Mouse (Mus musculus) forebrain, embryonic 13.5 days (tissue): ENCODE results near the gene Hsd17b3. TPM values are rescaled to one million over a fixed set of nuclear protein-coding genes. Genes with fewer than 3 reads are reported as not detected.

Experiments
- ATAC-seq: fragments of 200-750 bp; cut with Nextera tagmentation; 2 replicates; pipeline ENCODE4 v1.8.0; 2017
- H3K27ac ChIP-seq: fragments of 300-500 bp; sonication (generic); 2 replicates; pipeline ENCODE4 v1.5.1; 2015; ENCODE audit warnings: inconsistent platforms, mild to moderate bottlenecking, moderate library complexity
- H3K27me3 ChIP-seq: fragments of 300-500 bp; sonication (generic); 2 replicates; pipeline ENCODE4 v1.6.1; 2015; ENCODE audit warnings: mild to moderate bottlenecking, inconsistent platforms
- H3K36me3 ChIP-seq: fragments of 300-500 bp; sonication (generic); 2 replicates; pipeline ENCODE4 v1.6.1; 2015; ENCODE audit warnings: mild to moderate bottlenecking, inconsistent platforms; ENCODE audit not compliant: poor library complexity, severe bottlenecking
- H3K4me1 ChIP-seq: fragments of 300-500 bp; sonication (generic); 2 replicates; pipeline ENCODE4 v1.6.1; 2015; ENCODE audit warnings: inconsistent platforms
- H3K4me2 ChIP-seq: fragments of 300-500 bp; sonication (generic); 2 replicates; pipeline ENCODE4 v1.6.1; 2015; ENCODE audit warnings: inconsistent platforms, mild to moderate bottlenecking, moderate library complexity
- H3K4me3 ChIP-seq: fragments of 300-500 bp; sonication (generic); 2 replicates; pipeline ENCODE4 v1.5.1; 2015; ENCODE audit warnings: mild to moderate bottlenecking, inconsistent platforms
- H3K9ac ChIP-seq: fragments of 300-500 bp; sonication (generic); 2 replicates; pipeline ENCODE4 v1.6.1; 2015; ENCODE audit warnings: mild to moderate bottlenecking, inconsistent platforms
- H3K9me3 ChIP-seq: fragments of 300-500 bp; sonication (generic); replicated peaks from 2 replicates; pipeline ENCODE4 v1.6.1; 2016; ENCODE audit warnings: inconsistent platforms
- WGBS: fragments of 180-500 bp; shearing (Covaris S2); methylation state at CpG from one replicate; pipeline ENCODE4 v1.1.7; 2015; 5-methylcytosine and 5-hydroxymethylcytosine counted together
- polyA plus RNA-seq: library from polyadenylated mRNA; unstranded; fragments of >200 nt; fragmentation: Nextera tagmentation; extraction: Ambion mirVana; gene quantifications from 2 replicates; pipeline ENCODE4 v1.2.1, GENCODE M21; 2015

Hsd17b3 gene
- polyA plus RNA-seq, 1 experiment from 2014 or later = not detected

- no peaks in the 10 kb centered on the region for H3K9me3 ChIP-seq
- WGBS = 19% methylated on average over 13 of the region's 13 CpGs
- H3K9ac ChIP-seq = no peak overlapping the region
- H3K36me3 ChIP-seq = no peaks in the 10 kb centered on the region
- H3K27me3 ChIP-seq = peaks cover 32% of the 10 kb centered on the region
- no peak overlapping the region for H3K4me2 ChIP-seq
- 0 out of 2 replicates have a peak, but pooled peaks cover 4% of the 10 kb centered on the region for H3K4me1 ChIP-seq
- no peak overlapping the region for H3K4me3 ChIP-seq
- ATAC-seq = peak; percentile 86
- H3K27ac ChIP-seq = no peak overlapping the region
Observed at GRCm38 (mm10) chr13:64036079-64037011, 52.7 kb downstream of the Hsd17b3 start.

GRCm38 (mm10) chr13:64035036-64035435 is 54.0 kb downstream of the Hsd17b3 start:
- H3K9ac ChIP-seq = no peak overlapping the region
- H3K27ac ChIP-seq = no peak overlapping the region
- peaks cover 32% of the 10 kb centered on the region for H3K27me3 ChIP-seq
- 0 out of 2 replicates have a peak, but pooled peaks cover 4% of the 10 kb centered on the region for H3K4me1 ChIP-seq
- no peak overlapping the region for H3K4me2 ChIP-seq
- H3K36me3 ChIP-seq = no peaks in the 10 kb centered on the region
- no peak overlapping the region for H3K4me3 ChIP-seq
- WGBS = 22% methylated on average over 8 of the region's 8 CpGs
- no peaks in the 10 kb centered on the region for H3K9me3 ChIP-seq
- no peak for ATAC-seq

- H3K27ac ChIP-seq = no peak overlapping the region
- H3K4me1 ChIP-seq = 0 out of 2 replicates have a peak, but pooled peaks cover 4% of the 10 kb centered on the region
- WGBS = 91% methylated on average over 6 of the region's 6 CpGs
- no peaks in the 10 kb centered on the region for H3K9me3 ChIP-seq
- H3K9ac ChIP-seq = no peak overlapping the region
- ATAC-seq = no peak
- no peak overlapping the region for H3K4me2 ChIP-seq
- no peak overlapping the region for H3K4me3 ChIP-seq
- no peaks in the 10 kb centered on the region for H3K36me3 ChIP-seq
- H3K27me3 ChIP-seq = peaks cover 32% of the 10 kb centered on the region
Observed at GRCm38 (mm10) chr13:64033921-64034320, 55.1 kb downstream of the Hsd17b3 start.

DNA sequence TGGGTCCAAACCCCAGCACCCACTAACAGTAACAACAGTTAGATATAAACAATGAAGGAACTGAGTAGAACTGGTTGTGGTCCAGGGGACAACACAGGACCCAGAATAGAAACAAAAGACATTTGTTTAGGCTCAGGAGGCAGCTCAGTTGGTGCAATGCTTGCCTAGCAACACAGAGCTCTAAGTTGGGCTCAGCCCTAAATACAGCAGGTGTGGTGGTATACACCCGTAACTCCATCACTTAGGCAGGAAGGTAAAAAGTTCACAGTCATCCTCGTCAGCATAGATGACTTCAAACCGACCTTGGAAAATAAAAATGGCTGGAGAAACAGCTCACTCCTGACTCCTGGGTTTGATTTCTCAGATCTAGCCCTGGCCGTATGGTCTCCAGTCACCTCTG is 55.8 kb downstream of the Hsd17b3 start:
- Histone ChIP-seq H3K9me3 (no peaks in the 10 kb centered on the region), H3K4me2 (no peak overlapping the region), H3K9ac (no peak overlapping the region), H3K27ac (no peak overlapping the region), H3K4me1 (0 out of 2 replicates have a peak, but pooled peaks cover 4% of the 10 kb centered on the region), H3K36me3 (no peaks in the 10 kb centered on the region), H3K4me3 (no peak overlapping the region), H3K27me3 (peaks cover 27% of the 10 kb centered on the region)
- WGBS = 86% methylated on average over 4 of the region's 4 CpGs
- ATAC-seq = no peak

GRCm38 (mm10) chr13:64031254-64031653 is 57.8 kb downstream of the Hsd17b3 start:
- H3K36me3 ChIP-seq = no peaks in the 10 kb centered on the region

DNA sequence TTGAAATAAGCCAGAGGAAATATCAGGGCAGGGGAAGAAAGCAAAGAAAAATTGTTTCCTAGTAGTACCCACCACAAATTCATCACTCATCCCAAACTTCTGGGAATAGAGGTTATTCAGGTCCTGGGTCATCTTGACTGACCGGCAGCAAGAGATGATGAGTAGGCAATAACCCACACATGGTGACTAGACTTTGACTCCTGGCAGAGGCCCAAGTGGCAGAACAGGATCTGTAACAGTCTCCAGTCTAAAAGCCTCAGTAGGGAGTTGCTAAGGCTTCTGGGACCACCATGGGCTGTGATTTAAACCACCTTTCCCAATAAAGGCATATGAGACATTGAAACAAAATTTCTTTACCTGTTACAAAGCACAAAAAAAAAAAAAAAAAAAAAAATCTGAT is 58.2 kb downstream of the Hsd17b3 start:
- Histone ChIP-seq H3K27ac (no peak overlapping the region), H3K9ac (no peak overlapping the region), H3K4me1 (0 out of 2 replicates have a peak, but pooled peaks cover 4% of the 10 kb centered on the region), H3K4me2 (no peak overlapping the region), H3K9me3 (no peaks in the 10 kb centered on the region), H3K4me3 (no peak overlapping the region), H3K27me3 (peaks cover 19% of the 10 kb centered on the region), H3K36me3 (no peaks in the 10 kb centered on the region)
- no peak for ATAC-seq
- 90% methylated on average over 1 of the region's 1 CpGs for WGBS

More at GRCm38 (mm10) chr13:64031254-64031653, 57.8 kb downstream of the Hsd17b3 start:
- Histone ChIP-seq H3K4me3 (no peak overlapping the region), H3K9ac (no peak overlapping the region), H3K4me2 (no peak overlapping the region), H3K4me1 (0 out of 2 replicates have a peak, but pooled peaks cover 4% of the 10 kb centered on the region), H3K9me3 (no peaks in the 10 kb centered on the region), H3K27me3 (peaks cover 19% of the 10 kb centered on the region), H3K27ac (no peak overlapping the region)
- WGBS = 83% methylated on average over 4 of the region's 4 CpGs
- no peak for ATAC-seq

DNA sequence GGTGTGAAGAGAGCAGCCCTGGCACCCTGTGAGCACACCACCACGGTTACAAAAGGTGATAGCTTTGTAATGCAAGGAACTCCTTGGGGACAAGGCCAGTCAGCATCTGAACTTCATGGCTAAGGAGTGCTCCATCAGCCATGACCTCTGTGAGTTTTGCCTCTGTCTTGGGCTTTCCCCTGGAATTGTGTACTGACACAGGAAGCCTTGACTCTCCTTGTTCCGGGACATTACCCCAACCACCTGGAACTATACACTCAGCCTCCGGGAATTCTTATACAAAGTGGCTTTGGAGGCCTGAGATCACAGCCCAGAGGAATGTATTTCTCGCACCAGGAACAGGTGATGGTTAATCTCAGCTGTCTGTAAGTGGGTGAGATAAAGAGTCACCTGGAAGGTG is 64.2 kb downstream of the Hsd17b3 start:
- Histone ChIP-seq H3K4me1 (peaks cover 19% of the 10 kb centered on the region), H3K9me3 (no peaks in the 10 kb centered on the region), H3K27ac (no peak overlapping the region), H3K4me3 (no peak overlapping the region), H3K4me2 (no peak overlapping the region), H3K9ac (no peak overlapping the region), H3K36me3 (no peaks in the 10 kb centered on the region), H3K27me3 (0 out of 2 replicates have a peak, but pooled peaks cover 5% of the 10 kb centered on the region)
- ATAC-seq = no peak
- 85% methylated on average over 4 of the region's 4 CpGs for WGBS

DNA sequence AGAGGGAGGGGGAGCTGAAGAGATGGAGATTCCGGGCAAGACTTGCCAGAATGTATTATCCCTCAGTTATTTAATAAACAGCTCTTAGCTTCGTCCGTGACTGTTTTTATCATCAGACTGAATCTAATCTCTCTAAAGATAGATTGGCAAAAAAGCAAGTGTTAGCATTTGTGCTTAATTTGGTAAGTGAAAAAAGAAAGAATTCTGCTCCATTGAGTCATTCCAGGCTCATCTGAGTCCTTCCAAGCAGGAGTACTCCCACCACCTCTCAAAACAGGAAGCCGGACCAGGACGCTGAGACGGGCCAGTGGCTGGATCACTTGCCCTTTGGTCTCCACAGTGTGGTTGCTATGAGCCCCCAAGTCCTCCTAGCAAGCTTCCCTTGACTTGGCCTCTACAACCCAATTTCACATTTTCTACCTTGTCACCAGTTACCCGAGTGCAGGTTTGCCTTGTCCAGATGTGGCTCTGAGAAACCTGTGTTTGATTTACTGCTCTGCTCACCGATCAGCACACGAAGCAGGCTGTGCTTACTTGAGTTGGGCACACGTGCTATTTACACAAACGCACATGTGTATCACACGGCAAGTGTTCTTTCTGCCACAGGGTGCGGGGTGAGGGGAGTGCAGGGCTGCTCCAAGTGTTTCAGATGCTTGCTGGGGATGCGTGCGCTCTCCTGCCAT is 66.1 kb downstream of the Hsd17b3 start:
- Histone ChIP-seq H3K27ac (no peak overlapping the region), H3K9me3 (no peaks in the 10 kb centered on the region), H3K4me1 (peaks cover 23% of the 10 kb centered on the region), H3K9ac (no peak overlapping the region), H3K27me3 (0 out of 2 replicates have a peak, but pooled peaks cover 5% of the 10 kb centered on the region), H3K4me3 (no peak overlapping the region), H3K36me3 (no peaks in the 10 kb centered on the region), H3K4me2 (no peak overlapping the region)
- no peak for ATAC-seq
- WGBS = 88% methylated on average over 15 of the region's 15 CpGs

DNA sequence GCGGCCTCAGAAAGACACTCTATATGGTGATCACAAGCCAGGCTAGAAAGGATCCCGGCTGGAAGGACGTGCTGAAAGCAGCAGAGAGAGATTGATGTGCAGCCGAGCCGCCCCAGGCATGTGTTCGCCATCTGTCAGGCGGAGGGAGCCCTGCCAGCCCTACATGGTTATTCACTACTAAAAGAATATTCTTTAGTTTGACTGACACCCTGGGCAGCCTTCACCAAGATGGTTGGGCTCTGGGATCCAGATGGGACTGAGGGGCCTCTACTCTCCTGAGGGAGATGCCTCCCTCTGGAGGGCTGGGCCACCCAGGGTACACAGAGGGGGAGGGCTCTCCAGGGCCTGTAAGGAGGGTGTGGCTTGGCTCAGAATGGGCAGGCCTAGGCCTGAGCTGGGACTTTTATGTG is 68.1 kb downstream of the Hsd17b3 start:
- H3K4me2 ChIP-seq = no peak overlapping the region
- 41% methylated on average over 7 of the region's 7 CpGs for WGBS
- H3K36me3 ChIP-seq = no peaks in the 10 kb centered on the region
- H3K27ac ChIP-seq = peak overlapping the region; percentile 63
- H3K9ac ChIP-seq = no peak overlapping the region
- H3K4me1 ChIP-seq = peaks cover 23% of the 10 kb centered on the region
- no peak overlapping the region for H3K4me3 ChIP-seq
- no peaks in the 10 kb centered on the region for H3K9me3 ChIP-seq
- 0 out of 2 replicates have a peak, but pooled peaks cover 5% of the 10 kb centered on the region for H3K27me3 ChIP-seq
- ATAC-seq = peak; percentile 97

DNA sequence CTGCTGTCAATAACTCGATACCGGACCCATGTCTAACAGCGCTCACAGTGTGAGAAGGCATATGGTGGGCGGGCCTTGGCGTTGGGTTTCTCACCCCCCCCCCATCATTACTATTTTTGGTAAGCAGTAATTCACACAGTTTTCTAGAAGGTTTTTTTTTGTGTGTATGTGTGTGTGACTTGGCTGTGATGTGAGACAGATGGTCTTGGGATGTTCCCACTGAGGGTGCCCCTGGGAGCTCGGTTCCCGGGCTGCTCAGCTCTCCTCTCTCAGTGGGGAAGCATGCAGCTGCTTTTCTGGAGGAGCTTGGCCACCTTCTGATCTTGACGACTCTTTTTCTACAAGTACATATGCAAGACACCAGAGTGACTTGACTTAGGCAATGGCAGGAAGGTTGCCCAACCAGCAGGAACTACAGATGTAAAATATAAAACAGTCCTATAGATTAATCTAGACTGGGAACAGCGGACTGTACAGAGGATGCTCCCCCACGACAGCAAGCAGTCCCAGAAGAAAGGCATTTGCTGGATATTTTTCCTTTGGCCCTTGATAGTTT is 70.4 kb downstream of the Hsd17b3 start:
- H3K9me3 ChIP-seq = no peaks in the 10 kb centered on the region
- no peak overlapping the region for H3K27ac ChIP-seq
- H3K4me2 ChIP-seq = no peak overlapping the region
- H3K4me1 ChIP-seq = peaks cover 23% of the 10 kb centered on the region
- H3K27me3 ChIP-seq = 0 out of 2 replicates have a peak, but pooled peaks cover 5% of the 10 kb centered on the region
- H3K4me3 ChIP-seq = no peak overlapping the region
- H3K36me3 ChIP-seq = no peaks in the 10 kb centered on the region
- H3K9ac ChIP-seq = no peak overlapping the region
- peak; percentile 57 for ATAC-seq
- WGBS = 72% methylated on average over 10 of the region's 10 CpGs

DNA sequence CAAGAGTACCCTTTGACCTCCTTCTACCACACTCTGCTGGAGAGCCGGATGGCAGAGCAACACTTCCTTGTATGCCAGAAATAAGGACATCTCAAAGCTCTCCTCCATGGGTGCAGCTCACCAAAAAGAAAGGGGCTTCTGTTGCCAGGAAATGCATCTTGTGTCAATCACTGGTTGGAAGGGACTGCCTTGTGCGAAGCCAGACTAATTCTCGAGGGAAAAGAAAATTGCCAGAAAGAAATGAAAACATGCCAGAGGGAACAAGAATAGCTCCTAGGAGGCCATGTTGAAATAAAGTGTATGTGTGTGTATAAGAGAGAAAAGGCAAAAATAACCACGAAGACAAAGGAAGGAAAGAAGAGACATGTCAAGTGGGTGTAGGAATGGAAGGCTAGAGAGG is 73.0 kb downstream of the Hsd17b3 start:
- ATAC-seq = no peak
- no peak overlapping the region for H3K9ac ChIP-seq
- no peaks in the 10 kb centered on the region for H3K9me3 ChIP-seq
- no peak overlapping the region for H3K4me2 ChIP-seq
- no peak overlapping the region for H3K27ac ChIP-seq
- no peaks in the 10 kb centered on the region for H3K27me3 ChIP-seq
- H3K4me1 ChIP-seq = peaks cover 16% of the 10 kb centered on the region
- WGBS = 73% methylated on average over 4 of the region's 4 CpGs
- H3K36me3 ChIP-seq = no peaks in the 10 kb centered on the region
- no peak overlapping the region for H3K4me3 ChIP-seq

DNA sequence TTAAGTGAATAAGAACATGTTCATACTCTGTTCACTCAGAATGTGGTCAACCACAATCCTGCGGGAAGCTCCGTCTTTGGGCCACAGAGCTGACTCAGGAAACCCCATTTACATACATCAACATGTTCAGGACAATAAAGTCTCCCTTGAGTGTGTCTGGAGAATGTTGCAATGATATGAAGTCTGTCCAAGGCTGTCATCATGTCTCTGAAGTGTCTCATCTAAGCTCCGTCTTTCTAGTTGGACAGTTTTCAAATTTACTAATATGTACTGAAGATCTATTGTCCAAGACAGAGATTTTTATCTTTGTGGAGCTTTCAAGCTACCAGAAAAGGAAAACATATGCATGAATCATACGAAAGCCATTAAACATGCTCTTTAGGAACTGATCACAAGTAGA is 77.9 kb downstream of the Hsd17b3 start:
- Histone ChIP-seq H3K9ac (no peak overlapping the region), H3K27ac (no peak overlapping the region), H3K4me3 (no peak overlapping the region), H3K36me3 (no peaks in the 10 kb centered on the region), H3K9me3 (no peaks in the 10 kb centered on the region), H3K4me2 (no peak overlapping the region), H3K4me1 (no peaks in the 10 kb centered on the region), H3K27me3 (0 out of 2 replicates have a peak, but pooled peaks cover 6% of the 10 kb centered on the region)
- WGBS = 94% methylated on average over 4 of the region's 4 CpGs
- no peak for ATAC-seq
